Mouse (Mus musculus): ENCODE measurements around the gene Gm21985. TPM values are rescaled to one million over a fixed set of nuclear protein-coding genes. Genes with fewer than 3 reads are reported as not detected.

Gene Gm21985
- polyA plus RNA-seq, 1 experiment from 2014 or later: not detected

GRCm38 (mm10) chr2:112261748-112262653 is 4.1 kb upstream of the Gm21985 start, which contains the start of gene Nop10:
Gene Nop10 (plus strand): TSS chr2:112261926.
- Histone ChIP-seq H3K4me1 (replicated peaks; ENCODE audit: control insufficient read depth, insufficient read depth, low read length) (no peaks in the 10 kb centered on the region), H3K27ac (ENCODE audit: low read depth, low read length) (0 out of 2 replicates have a peak within 1 kb of the TSS, but pooled peaks have one; percentile 10), H3K4me3 (ENCODE audit: low read depth, low read length) (peak within 1 kb of the TSS; percentile 56), H3K9me3 (ENCODE audit: control insufficient read depth, low read length) (no peaks in the 10 kb centered on the region), H3K4me2 (replicated peaks; ENCODE audit: low read depth, low read length) (peak within 1 kb of the TSS; percentile 60), H3K36me3 (ENCODE audit: control insufficient read depth, insufficient read depth, low read length) (no peaks in the 10 kb centered on the region), H3K27me3 (ENCODE audit: control insufficient read depth, insufficient read depth, low read length) (no peaks in the 10 kb centered on the region), H3K9ac (ENCODE audit: low read depth, low read length) (peak within 1 kb of the TSS; percentile 57)
- DNase-seq (ENCODE audit: low spot score) (peak; percentile 93), ATAC-seq (ENCODE audit: low FRiP score) (peak; percentile 55)
- under 1% methylated on average over 36 of the region's 36 CpGs for WGBS

GRCm38 (mm10) chr2:112262779-112263295 is 3.3 kb upstream of the Gm21985 start:
- Histone ChIP-seq H3K9ac (ENCODE audit: low read depth, low read length) (peak overlapping the region; percentile 57), H3K9me3 (ENCODE audit: control insufficient read depth, low read length) (no peaks in the 10 kb centered on the region), H3K27me3 (ENCODE audit: control insufficient read depth, insufficient read depth, low read length) (no peaks in the 10 kb centered on the region), H3K36me3 (ENCODE audit: control insufficient read depth, insufficient read depth, low read length) (no peaks in the 10 kb centered on the region), H3K4me2 (replicated peaks; ENCODE audit: low read depth, low read length) (peak overlapping the region; percentile 60), H3K4me3 (ENCODE audit: low read depth, low read length) (peak overlapping the region; percentile 56), H3K27ac (ENCODE audit: low read depth, low read length) (no peak overlapping the region), H3K4me1 (replicated peaks; ENCODE audit: control insufficient read depth, insufficient read depth, low read length) (no peaks in the 10 kb centered on the region)
- no peak for DNase-seq (ENCODE audit: low spot score)
- no peak for ATAC-seq (ENCODE audit: low FRiP score)
- WGBS: 33% methylated on average over 4 of the region's 4 CpGs

- Histone ChIP-seq H3K27me3 (ENCODE audit: control insufficient read depth, insufficient read depth, low read length) (no peaks in the 10 kb centered on the region), H3K4me2 (replicated peaks; ENCODE audit: low read depth, low read length) (no peak overlapping the region), H3K9me3 (ENCODE audit: control insufficient read depth, low read length) (no peaks in the 10 kb centered on the region), H3K27ac (ENCODE audit: low read depth, low read length) (no peak overlapping the region), H3K36me3 (ENCODE audit: control insufficient read depth, insufficient read depth, low read length) (no peaks in the 10 kb centered on the region), H3K4me3 (ENCODE audit: low read depth, low read length) (no peak overlapping the region), H3K4me1 (replicated peaks; ENCODE audit: control insufficient read depth, insufficient read depth, low read length) (no peaks in the 10 kb centered on the region), H3K9ac (ENCODE audit: low read depth, low read length) (no peak overlapping the region)
- ATAC-seq (ENCODE audit: low FRiP score): no peak
- 78% methylated on average over 4 of the region's 4 CpGs for WGBS
- DNase-seq (ENCODE audit: low spot score): no peak
Observed at GRCm38 (mm10) chr2:112264364-112264763, 1.8 kb upstream of the Gm21985 start.

GRCm38 (mm10) chr2:112265448-112266241 is 469 bp upstream of the Gm21985 start, which contains the start of gene Slc12a6:
Gene Slc12a6 (plus strand): TSS chr2:112265825.
- WGBS: under 1% methylated on average over 79 of the region's 85 CpGs
- Histone ChIP-seq H3K9ac (ENCODE audit: low read depth, low read length) (peak within 1 kb of the TSS; percentile 78), H3K4me1 (replicated peaks; ENCODE audit: control insufficient read depth, insufficient read depth, low read length) (no peaks in the 10 kb centered on the region), H3K4me3 (ENCODE audit: low read depth, low read length) (peak within 1 kb of the TSS; percentile 71), H3K27ac (ENCODE audit: low read depth, low read length) (peak within 1 kb of the TSS; percentile 92), H3K9me3 (ENCODE audit: control insufficient read depth, low read length) (no peaks in the 10 kb centered on the region), H3K27me3 (ENCODE audit: control insufficient read depth, insufficient read depth, low read length) (no peaks in the 10 kb centered on the region), H3K36me3 (ENCODE audit: control insufficient read depth, insufficient read depth, low read length) (no peaks in the 10 kb centered on the region), H3K4me2 (replicated peaks; ENCODE audit: low read depth, low read length) (peak within 1 kb of the TSS; percentile 86)
- DNase-seq (ENCODE audit: low spot score): peak; percentile 92
- ATAC-seq (ENCODE audit: low FRiP score): peak; percentile 95

- no peaks in the 10 kb centered on the region for H3K9me3 ChIP-seq (ENCODE audit: control insufficient read depth, low read length)
- H3K36me3 ChIP-seq (ENCODE audit: control insufficient read depth, insufficient read depth, low read length): no peaks in the 10 kb centered on the region
- 44% methylated on average over 10 of the region's 10 CpGs for WGBS
- no peak overlapping the region for H3K27ac ChIP-seq (ENCODE audit: low read depth, low read length)
- H3K4me2 ChIP-seq (replicated peaks; ENCODE audit: low read depth, low read length): peak overlapping the region; percentile 86; the same call in 1 of the 2 replicates
- DNase-seq (ENCODE audit: low spot score) (peak; percentile 20), ATAC-seq (ENCODE audit: low FRiP score) (no peak)
- H3K27me3 ChIP-seq (ENCODE audit: control insufficient read depth, insufficient read depth, low read length): no peaks in the 10 kb centered on the region
- peak overlapping the region; percentile 71 for H3K4me3 ChIP-seq (ENCODE audit: low read depth, low read length)
- H3K4me1 ChIP-seq (replicated peaks; ENCODE audit: control insufficient read depth, insufficient read depth, low read length): no peaks in the 10 kb centered on the region
- H3K9ac ChIP-seq (ENCODE audit: low read depth, low read length): no peak overlapping the region
Observed at GRCm38 (mm10) chr2:112266780-112267179, 666 bp downstream of the Gm21985 start.

GRCm38 (mm10) chr2:112267547-112268269 is 1.6 kb downstream of the Gm21985 start:
- Histone ChIP-seq H3K27me3 (ENCODE audit: control insufficient read depth, insufficient read depth, low read length) (no peaks in the 10 kb centered on the region), H3K4me1 (replicated peaks; ENCODE audit: control insufficient read depth, insufficient read depth, low read length) (no peaks in the 10 kb centered on the region), H3K36me3 (ENCODE audit: control insufficient read depth, insufficient read depth, low read length) (no peaks in the 10 kb centered on the region), H3K27ac (ENCODE audit: low read depth, low read length) (no peak overlapping the region), H3K9ac (ENCODE audit: low read depth, low read length) (no peak overlapping the region), H3K4me3 (ENCODE audit: low read depth, low read length) (no peak overlapping the region), H3K4me2 (replicated peaks; ENCODE audit: low read depth, low read length) (0 out of 2 replicates have a peak overlapping the region, but pooled peaks have one; percentile 11), H3K9me3 (ENCODE audit: control insufficient read depth, low read length) (no peaks in the 10 kb centered on the region)
- no peak for ATAC-seq (ENCODE audit: low FRiP score)
- DNase-seq (ENCODE audit: low spot score): no peak
- 86% methylated on average over 8 of the region's 8 CpGs for WGBS

- no peak overlapping the region for H3K4me2 ChIP-seq (replicated peaks; ENCODE audit: low read depth, low read length)
- H3K27ac ChIP-seq (ENCODE audit: low read depth, low read length): no peak overlapping the region
- no peaks in the 10 kb centered on the region for H3K36me3 ChIP-seq (ENCODE audit: control insufficient read depth, insufficient read depth, low read length)
- WGBS: 90% methylated on average over 2 of the region's 2 CpGs
- no peak overlapping the region for H3K4me3 ChIP-seq (ENCODE audit: low read depth, low read length)
- DNase-seq (ENCODE audit: low spot score) (no peak), ATAC-seq (ENCODE audit: low FRiP score) (no peak)
- no peaks in the 10 kb centered on the region for H3K9me3 ChIP-seq (ENCODE audit: control insufficient read depth, low read length)
- H3K4me1 ChIP-seq (replicated peaks; ENCODE audit: control insufficient read depth, insufficient read depth, low read length): no peaks in the 10 kb centered on the region
- no peak overlapping the region for H3K9ac ChIP-seq (ENCODE audit: low read depth, low read length)
- no peaks in the 10 kb centered on the region for H3K27me3 ChIP-seq (ENCODE audit: control insufficient read depth, insufficient read depth, low read length)
Observed at GRCm38 (mm10) chr2:112270011-112270410, 3.9 kb downstream of the Gm21985 start.

GRCm38 (mm10) chr2:112272909-112273308 is 6.8 kb downstream of the Gm21985 start:
- no peaks in the 10 kb centered on the region for H3K36me3 ChIP-seq (ENCODE audit: control insufficient read depth, insufficient read depth, low read length)
- no peak overlapping the region for H3K4me3 ChIP-seq (ENCODE audit: low read depth, low read length)
- no peaks in the 10 kb centered on the region for H3K9me3 ChIP-seq (ENCODE audit: control insufficient read depth, low read length)
- H3K4me2 ChIP-seq (replicated peaks; ENCODE audit: low read depth, low read length): no peak overlapping the region
- WGBS: 94% methylated on average over 2 of the region's 2 CpGs
- no peak overlapping the region for H3K9ac ChIP-seq (ENCODE audit: low read depth, low read length)
- DNase-seq (ENCODE audit: low spot score) (no peak), ATAC-seq (ENCODE audit: low FRiP score) (no peak)
- H3K27me3 ChIP-seq (ENCODE audit: control insufficient read depth, insufficient read depth, low read length): no peaks in the 10 kb centered on the region
- H3K27ac ChIP-seq (ENCODE audit: low read depth, low read length): no peak overlapping the region
- no peaks in the 10 kb centered on the region for H3K4me1 ChIP-seq (replicated peaks; ENCODE audit: control insufficient read depth, insufficient read depth, low read length)

Measured in hindbrain, embryonic 11.5 days (tissue).